Mouse (Mus musculus): ENCODE results near the gene Glis3. TPM values are rescaled to one million over a fixed set of nuclear protein-coding genes. Genes with fewer than 3 reads are reported as not detected.

Gene Glis3
- polyA plus RNA-seq, 1 experiment from 2014 or later: 1.9 TPM

DNA sequence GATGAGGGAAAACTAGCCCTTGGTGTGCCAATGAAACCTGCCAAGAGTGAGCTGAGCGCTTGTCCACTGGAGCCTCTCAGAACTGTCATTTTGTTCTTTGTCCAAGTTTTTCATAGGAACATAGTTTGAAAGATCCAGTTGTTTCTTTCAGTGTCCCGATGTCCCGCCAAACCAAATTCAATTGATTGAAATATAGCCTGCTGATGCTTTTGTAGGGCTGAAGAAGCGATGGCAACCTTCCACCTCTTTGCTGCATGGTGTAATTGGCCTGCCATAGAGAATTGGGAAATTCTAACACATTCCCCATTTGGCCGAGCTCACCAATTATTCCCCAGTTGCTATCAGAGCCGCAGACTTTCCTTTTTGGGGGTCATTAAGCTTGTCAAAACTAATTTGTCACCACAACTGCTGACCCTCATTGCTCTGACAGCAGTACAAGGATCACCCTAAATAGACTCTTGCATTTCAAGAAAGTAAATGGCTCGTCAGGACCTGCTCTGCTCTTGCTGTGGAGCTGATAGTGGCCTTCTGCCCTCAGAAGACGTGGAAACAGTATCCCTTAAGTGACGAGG lies 299.1 kb downstream of the Glis3 start:
- Histone ChIP-seq H3K27me3 (replicated peaks; ENCODE audit: control insufficient read depth, insufficient read depth, low read length) (no peaks in the 10 kb centered on the region), H3K4me1 (replicated peaks; ENCODE audit: control insufficient read depth, insufficient read depth, low read length) (peaks cover 5% of the 10 kb centered on the region), H3K36me3 (ENCODE audit: control insufficient read depth, insufficient read depth, low read length) (no peaks in the 10 kb centered on the region), H3K27ac (ENCODE audit: low read depth) (no peak overlapping the region), H3K4me3 (ENCODE audit: low read depth, low read length) (no peak overlapping the region), H3K4me2 (ENCODE audit: low read length) (no peak overlapping the region), H3K9me3 (ENCODE audit: control insufficient read depth, low read length) (no peaks in the 10 kb centered on the region), H3K9ac (ENCODE audit: low read length) (no peak overlapping the region)
- DNase-seq (ENCODE audit: low spot score) (no peak), ATAC-seq (replicated peaks; ENCODE audit: low FRiP score, low TSS enrichment, low read depth) (no peak)
- WGBS: 73% methylated on average over 9 of the region's 9 CpGs

DNA sequence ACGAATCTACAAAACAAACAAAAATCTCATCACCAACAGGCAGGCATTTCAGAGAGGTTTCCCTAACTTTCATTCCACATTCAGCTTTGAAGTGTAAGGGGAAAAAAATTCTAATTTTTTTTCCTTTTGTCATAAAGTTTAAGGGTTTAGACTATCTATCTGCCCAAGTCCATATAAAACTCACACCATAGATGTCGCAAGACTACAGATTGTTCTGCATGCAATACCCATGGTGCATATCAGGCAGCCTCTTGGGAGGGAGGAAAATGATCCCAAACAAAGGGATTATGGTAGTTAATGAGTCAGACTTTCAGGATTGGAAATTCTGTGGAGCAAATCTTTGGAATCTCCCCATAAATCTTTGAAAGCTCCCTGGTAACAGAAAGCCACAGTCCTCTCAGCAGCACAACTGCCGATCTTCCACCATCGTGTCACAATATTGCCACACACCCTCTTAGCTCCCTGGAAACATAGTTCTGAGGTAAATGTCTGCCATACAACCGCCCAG lies 302.0 kb downstream of the Glis3 start:
- H3K36me3 ChIP-seq (ENCODE audit: control insufficient read depth, insufficient read depth, low read length): no peaks in the 10 kb centered on the region
- H3K9me3 ChIP-seq (ENCODE audit: control insufficient read depth, low read length): no peaks in the 10 kb centered on the region
- peaks cover 5% of the 10 kb centered on the region for H3K4me1 ChIP-seq (replicated peaks; ENCODE audit: control insufficient read depth, insufficient read depth, low read length)
- H3K4me3 ChIP-seq (ENCODE audit: low read depth, low read length): no peak overlapping the region
- no peak overlapping the region for H3K4me2 ChIP-seq (ENCODE audit: low read length)
- H3K27me3 ChIP-seq (replicated peaks; ENCODE audit: control insufficient read depth, insufficient read depth, low read length): no peaks in the 10 kb centered on the region
- no peak for DNase-seq (ENCODE audit: low spot score)
- no peak overlapping the region for H3K27ac ChIP-seq (ENCODE audit: low read depth)
- no peak for ATAC-seq (replicated peaks; ENCODE audit: low FRiP score, low TSS enrichment, low read depth)
- no peak overlapping the region for H3K9ac ChIP-seq (ENCODE audit: low read length)
- WGBS: 81% methylated on average over 5 of the region's 5 CpGs

DNA sequence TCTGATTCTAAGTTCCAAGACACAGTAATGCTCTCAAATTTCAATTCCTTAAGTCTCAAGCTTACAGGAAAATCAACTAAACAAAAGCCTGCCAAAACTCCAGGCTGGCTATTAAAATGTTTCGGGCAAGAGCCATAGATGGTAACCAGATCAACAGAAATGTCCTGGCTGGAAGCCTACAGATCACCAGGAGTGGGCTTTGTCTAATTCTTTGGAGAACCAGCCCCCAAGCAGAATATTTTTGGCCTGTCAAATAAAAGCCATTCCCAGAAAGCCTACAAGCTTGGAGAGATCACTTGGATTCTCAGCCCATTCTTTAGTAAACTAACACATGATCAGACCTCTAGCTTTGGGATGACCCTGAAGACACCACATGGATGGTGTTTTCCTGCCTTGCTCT lies 303.5 kb downstream of the Glis3 start:
- no peak for ATAC-seq (replicated peaks; ENCODE audit: low FRiP score, low TSS enrichment, low read depth)
- Histone ChIP-seq H3K4me3 (ENCODE audit: low read depth, low read length) (no peak overlapping the region), H3K4me2 (ENCODE audit: low read length) (no peak overlapping the region), H3K9ac (ENCODE audit: low read length) (no peak overlapping the region), H3K9me3 (ENCODE audit: control insufficient read depth, low read length) (no peaks in the 10 kb centered on the region), H3K36me3 (ENCODE audit: control insufficient read depth, insufficient read depth, low read length) (no peaks in the 10 kb centered on the region), H3K27me3 (replicated peaks; ENCODE audit: control insufficient read depth, insufficient read depth, low read length) (no peaks in the 10 kb centered on the region), H3K4me1 (replicated peaks; ENCODE audit: control insufficient read depth, insufficient read depth, low read length) (peaks cover 5% of the 10 kb centered on the region), H3K27ac (ENCODE audit: low read depth) (no peak overlapping the region)
- 58% methylated on average over 1 of the region's 1 CpGs for WGBS
- DNase-seq (ENCODE audit: low spot score): no peak

DNA sequence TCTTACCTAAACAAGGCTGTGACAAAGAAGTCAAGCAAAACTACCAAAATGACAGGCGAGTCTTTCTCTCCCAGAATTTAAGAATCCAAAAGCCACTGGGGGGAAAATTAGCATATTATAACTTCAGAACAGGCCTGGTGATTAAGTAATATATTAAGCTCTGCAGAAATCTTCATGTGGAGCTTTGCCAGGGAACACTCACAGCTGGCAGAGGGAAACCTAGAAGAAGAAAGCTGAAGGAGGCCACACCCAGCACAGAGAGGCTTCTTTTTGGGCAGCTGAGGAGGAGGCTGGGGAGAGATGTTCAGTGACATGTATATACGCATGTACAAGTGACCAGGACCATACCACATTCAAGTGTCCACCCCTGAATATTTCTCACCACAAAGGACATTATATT lies 304.1 kb downstream of the Glis3 start:
- ATAC-seq (replicated peaks; ENCODE audit: low FRiP score, low TSS enrichment, low read depth): no peak
- Histone ChIP-seq H3K4me2 (ENCODE audit: low read length) (no peak overlapping the region), H3K9ac (ENCODE audit: low read length) (no peak overlapping the region), H3K4me1 (replicated peaks; ENCODE audit: control insufficient read depth, insufficient read depth, low read length) (0 out of 2 replicates have a peak, but pooled peaks cover 5% of the 10 kb centered on the region), H3K9me3 (ENCODE audit: control insufficient read depth, low read length) (no peaks in the 10 kb centered on the region), H3K36me3 (ENCODE audit: control insufficient read depth, insufficient read depth, low read length) (no peaks in the 10 kb centered on the region), H3K4me3 (ENCODE audit: low read depth, low read length) (no peak overlapping the region), H3K27me3 (replicated peaks; ENCODE audit: control insufficient read depth, insufficient read depth, low read length) (no peaks in the 10 kb centered on the region), H3K27ac (ENCODE audit: low read depth) (no peak overlapping the region)
- DNase-seq (ENCODE audit: low spot score): no peak
- WGBS: 80% methylated on average over 2 of the region's 2 CpGs

DNA sequence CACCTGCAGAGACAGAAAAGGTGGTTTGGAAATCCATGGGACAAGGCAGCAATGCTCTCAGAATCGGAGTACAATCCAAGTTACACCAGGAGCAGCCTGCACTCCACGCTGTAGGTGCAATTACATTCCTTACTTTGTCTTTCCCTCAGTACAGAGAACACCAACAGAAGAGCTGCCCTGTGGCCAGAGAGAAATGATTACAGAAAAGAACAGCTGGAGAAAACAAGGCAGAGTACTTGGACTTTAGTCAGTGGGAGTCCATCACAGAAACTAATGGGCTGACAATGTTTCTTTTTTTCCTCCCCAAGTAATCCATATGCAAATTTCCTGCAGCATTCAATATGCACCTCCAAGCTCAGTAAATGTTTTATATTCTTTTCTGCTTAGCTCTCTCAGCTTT lies 305.4 kb downstream of the Glis3 start:
- no peak overlapping the region for H3K4me3 ChIP-seq (ENCODE audit: low read depth, low read length)
- H3K4me2 ChIP-seq (ENCODE audit: low read length): no peak overlapping the region
- H3K9ac ChIP-seq (ENCODE audit: low read length): no peak overlapping the region
- ATAC-seq (replicated peaks; ENCODE audit: low FRiP score, low TSS enrichment, low read depth): no peak
- H3K9me3 ChIP-seq (ENCODE audit: control insufficient read depth, low read length): no peaks in the 10 kb centered on the region
- no peak overlapping the region for H3K27ac ChIP-seq (ENCODE audit: low read depth)
- H3K36me3 ChIP-seq (ENCODE audit: control insufficient read depth, insufficient read depth, low read length): no peaks in the 10 kb centered on the region
- WGBS: 53% methylated on average over 2 of the region's 2 CpGs
- no peaks in the 10 kb centered on the region for H3K27me3 ChIP-seq (replicated peaks; ENCODE audit: control insufficient read depth, insufficient read depth, low read length)
- no peak for DNase-seq (ENCODE audit: low spot score)
- 0 out of 2 replicates have a peak, but pooled peaks cover 5% of the 10 kb centered on the region for H3K4me1 ChIP-seq (replicated peaks; ENCODE audit: control insufficient read depth, insufficient read depth, low read length)

DNA sequence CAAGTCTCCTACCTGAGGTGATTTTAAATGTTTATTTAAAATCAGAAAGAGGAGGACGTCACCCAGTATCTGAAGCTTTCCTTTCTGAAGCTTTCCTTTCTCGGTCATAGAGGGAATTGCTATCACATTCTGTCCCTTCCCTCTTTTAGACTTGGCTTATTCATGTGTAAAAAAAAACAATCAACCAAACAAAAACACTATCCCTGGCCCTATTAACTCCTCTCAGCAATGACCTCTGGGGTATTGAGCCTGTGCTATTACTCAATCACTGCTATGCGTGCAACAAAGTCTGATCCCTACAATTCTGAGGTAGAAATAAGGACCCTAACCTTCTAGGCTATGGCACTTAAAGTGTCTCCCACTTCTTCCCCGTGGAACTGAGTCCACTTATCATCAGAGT lies 311.7 kb downstream of the Glis3 start:
- Histone ChIP-seq H3K9ac (ENCODE audit: low read length) (no peak overlapping the region), H3K4me2 (ENCODE audit: low read length) (no peak overlapping the region), H3K27ac (ENCODE audit: low read depth) (no peak overlapping the region), H3K4me3 (ENCODE audit: low read depth, low read length) (no peak overlapping the region), H3K36me3 (ENCODE audit: control insufficient read depth, insufficient read depth, low read length) (no peaks in the 10 kb centered on the region), H3K27me3 (replicated peaks; ENCODE audit: control insufficient read depth, insufficient read depth, low read length) (no peaks in the 10 kb centered on the region), H3K9me3 (ENCODE audit: control insufficient read depth, low read length) (no peaks in the 10 kb centered on the region), H3K4me1 (replicated peaks; ENCODE audit: control insufficient read depth, insufficient read depth, low read length) (no peaks in the 10 kb centered on the region; the same call in 1 of the 2 replicates)
- DNase-seq (ENCODE audit: low spot score) (no peak), ATAC-seq (replicated peaks; ENCODE audit: low FRiP score, low TSS enrichment, low read depth) (no peak)
- WGBS: 76% methylated on average over 4 of the region's 4 CpGs

DNA sequence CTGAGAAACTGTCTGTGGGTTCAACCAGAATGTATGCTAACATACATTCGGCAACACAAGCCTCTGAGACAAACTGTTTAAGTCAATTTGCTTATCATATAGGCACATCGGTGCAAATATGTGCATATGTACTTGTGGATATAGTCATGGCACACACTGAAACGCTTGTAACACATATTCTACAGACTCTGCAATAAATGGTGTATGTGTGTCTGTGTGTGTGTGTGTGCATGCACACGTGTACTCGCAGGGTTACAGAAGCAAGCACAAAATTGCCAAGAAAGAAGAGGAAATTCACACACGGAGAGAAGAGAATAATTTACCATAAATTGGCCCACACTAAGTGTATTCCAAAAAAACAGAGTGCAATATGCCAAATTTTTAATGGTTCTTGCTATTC lies 312.6 kb downstream of the Glis3 start:
- DNase-seq (ENCODE audit: low spot score) (no peak), ATAC-seq (replicated peaks; ENCODE audit: low FRiP score, low TSS enrichment, low read depth) (no peak)
- WGBS: 92% methylated on average over 6 of the region's 6 CpGs
- Histone ChIP-seq H3K4me2 (ENCODE audit: low read length) (no peak overlapping the region), H3K4me3 (ENCODE audit: low read depth, low read length) (no peak overlapping the region), H3K36me3 (ENCODE audit: control insufficient read depth, insufficient read depth, low read length) (no peaks in the 10 kb centered on the region), H3K9ac (ENCODE audit: low read length) (no peak overlapping the region), H3K27me3 (replicated peaks; ENCODE audit: control insufficient read depth, insufficient read depth, low read length) (no peaks in the 10 kb centered on the region), H3K27ac (ENCODE audit: low read depth) (no peak overlapping the region), H3K4me1 (replicated peaks; ENCODE audit: control insufficient read depth, insufficient read depth, low read length) (no peaks in the 10 kb centered on the region; the same call in 1 of the 2 replicates), H3K9me3 (ENCODE audit: control insufficient read depth, low read length) (no peaks in the 10 kb centered on the region)

GRCm38 (mm10) chr19:28366766-28367165 lies 313.1 kb downstream of the Glis3 start:
- Histone ChIP-seq H3K9me3 (ENCODE audit: control insufficient read depth, low read length) (no peaks in the 10 kb centered on the region), H3K4me2 (ENCODE audit: low read length) (no peak overlapping the region), H3K4me3 (ENCODE audit: low read depth, low read length) (no peak overlapping the region), H3K27ac (ENCODE audit: low read depth) (no peak overlapping the region), H3K9ac (ENCODE audit: low read length) (no peak overlapping the region), H3K27me3 (replicated peaks; ENCODE audit: control insufficient read depth, insufficient read depth, low read length) (no peaks in the 10 kb centered on the region), H3K4me1 (replicated peaks; ENCODE audit: control insufficient read depth, insufficient read depth, low read length) (no peaks in the 10 kb centered on the region; the same call in 1 of the 2 replicates), H3K36me3 (ENCODE audit: control insufficient read depth, insufficient read depth, low read length) (no peaks in the 10 kb centered on the region)
- no peak for DNase-seq (ENCODE audit: low spot score)
- WGBS: 90% methylated on average over 1 of the region's 1 CpGs
- no peak for ATAC-seq (replicated peaks; ENCODE audit: low FRiP score, low TSS enrichment, low read depth)

DNA sequence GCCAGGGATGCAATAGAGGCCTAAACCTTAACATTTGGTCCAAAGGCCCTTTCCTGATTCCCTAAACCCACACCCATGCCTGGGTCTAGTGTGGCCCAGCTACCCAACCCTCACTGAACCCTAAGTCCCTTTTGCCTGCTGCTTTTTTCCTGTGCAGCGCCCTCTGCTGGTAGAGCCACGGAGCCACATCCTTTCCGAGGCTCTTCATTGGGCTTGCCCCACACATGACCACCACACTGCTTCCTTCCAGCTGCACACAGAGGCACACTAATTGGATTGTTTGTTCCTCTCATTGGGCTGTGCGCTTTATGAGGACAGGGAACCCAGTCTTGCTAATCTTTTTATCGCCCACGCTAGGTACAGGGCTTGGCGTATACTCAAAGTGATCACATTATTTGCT lies 314.0 kb downstream of the Glis3 start:
- no peaks in the 10 kb centered on the region for H3K27me3 ChIP-seq (replicated peaks; ENCODE audit: control insufficient read depth, insufficient read depth, low read length)
- no peaks in the 10 kb centered on the region for H3K36me3 ChIP-seq (ENCODE audit: control insufficient read depth, insufficient read depth, low read length)
- no peaks in the 10 kb centered on the region; the same call in 1 of the 2 replicates for H3K4me1 ChIP-seq (replicated peaks; ENCODE audit: control insufficient read depth, insufficient read depth, low read length)
- H3K27ac ChIP-seq (ENCODE audit: low read depth): no peak overlapping the region
- H3K9ac ChIP-seq (ENCODE audit: low read length): no peak overlapping the region
- no peaks in the 10 kb centered on the region for H3K9me3 ChIP-seq (ENCODE audit: control insufficient read depth, low read length)
- ATAC-seq (replicated peaks; ENCODE audit: low FRiP score, low TSS enrichment, low read depth) (no peak), DNase-seq (ENCODE audit: low spot score) (no peak)
- no peak overlapping the region for H3K4me2 ChIP-seq (ENCODE audit: low read length)
- H3K4me3 ChIP-seq (ENCODE audit: low read depth, low read length): no peak overlapping the region
- WGBS: 51% methylated on average over 7 of the region's 7 CpGs
